Mouse (Mus musculus) liver, embryonic 12.5 days (tissue): ENCODE measurements around the gene Cd63. TPM values are rescaled to one million over a fixed set of nuclear protein-coding genes. Genes with fewer than 3 reads are reported as not detected.
A peak's percentile ranks its signal among the peaks of the same experiment; 100 is the strongest.

Experiments
- ATAC-seq: fragments of 200-750 bp; cut with Nextera tagmentation; 2 replicates; pipeline ENCODE4 v1.8.0; 2017; ENCODE audit warnings: moderate number of reproducible peaks, mild to moderate bottlenecking, moderate library complexity
- H3K27ac ChIP-seq: fragments of 300-500 bp; sonication (generic); 2 replicates; pipeline ENCODE4 v1.5.1; 2016; ENCODE audit warnings: mild to moderate bottlenecking
- H3K27me3 ChIP-seq: fragments of 300-500 bp; sonication (generic); replicated peaks from 2 replicates; pipeline ENCODE4 v1.6.1; 2016; ENCODE audit warnings: mild to moderate bottlenecking, moderate library complexity
- H3K36me3 ChIP-seq: fragments of 300-500 bp; sonication (generic); 2 replicates; pipeline ENCODE4 v1.6.1; 2016; ENCODE audit warnings: mild to moderate bottlenecking, moderate library complexity
- H3K4me1 ChIP-seq: fragments of 300-500 bp; sonication (generic); 2 replicates; pipeline ENCODE4 v1.6.1; 2016
- H3K4me2 ChIP-seq: fragments of 300-500 bp; sonication (generic); 2 replicates; pipeline ENCODE4 v1.6.1; 2016; ENCODE audit warnings: mild to moderate bottlenecking, moderate library complexity
- H3K4me3 ChIP-seq: fragments of 300-500 bp; sonication (generic); 2 replicates; pipeline ENCODE4 v1.5.1; 2016; ENCODE audit warnings: mild to moderate bottlenecking, moderate library complexity
- H3K9ac ChIP-seq: fragments of 300-500 bp; sonication (generic); 2 replicates; pipeline ENCODE4 v1.6.1; 2016; ENCODE audit warnings: mild to moderate bottlenecking, moderate library complexity
- H3K9me3 ChIP-seq: fragments of 300-500 bp; sonication (generic); replicated peaks from 2 replicates; pipeline ENCODE4 v1.6.1; 2016; ENCODE audit warnings: mild to moderate bottlenecking, moderate library complexity
- WGBS: fragments of 180-500 bp; shearing (Covaris S2); methylation state at CpG from one replicate; pipeline ENCODE4 v1.1.7; 2016; ENCODE audit not compliant: insufficient replicate concordance; 5-methylcytosine and 5-hydroxymethylcytosine counted together
- polyA plus RNA-seq: library from polyadenylated mRNA; unstranded; fragments of >200 nt; fragmentation: Nextera tagmentation; extraction: Ambion mirVana; gene quantifications from 2 replicates; pipeline ENCODE4 v1.2.1, GENCODE M21; 2016

Cd63 gene
- polyA plus RNA-seq = 127 and 129 TPM in 2 replicates

DNA sequence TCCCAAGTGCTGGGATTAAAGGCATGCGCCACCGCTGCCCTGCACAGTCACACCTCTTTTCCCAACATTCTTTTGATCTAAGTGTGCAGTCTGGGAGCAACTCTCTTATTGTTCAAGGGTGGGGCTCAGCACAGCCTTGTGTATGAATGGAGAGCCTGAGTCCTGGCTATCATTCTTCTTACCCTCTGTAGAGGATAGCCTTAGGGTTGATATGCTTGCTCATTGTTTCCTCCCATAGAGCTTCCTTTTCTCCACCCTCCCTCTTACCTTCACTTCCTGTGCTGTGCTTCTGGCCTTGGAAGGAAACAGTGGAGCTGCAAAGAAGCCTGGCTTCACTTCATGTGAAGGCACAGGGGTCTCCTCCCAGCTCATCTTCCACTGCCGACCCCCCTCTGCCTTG lies at the start of gene Cd63:
Gene Cd63 (plus strand): TSS at position 292 of the 400 bp plus-strand sequence.
- no peaks in the 10 kb centered on the region for H3K9me3 ChIP-seq
- WGBS = 72% methylated on average over 3 of the region's 3 CpGs
- H3K4me1 ChIP-seq = peaks cover 16% of the 10 kb centered on the region; the same call in 1 of the 2 replicates
- no peak within 1 kb of the TSS for H3K27ac ChIP-seq
- ATAC-seq = no peak
- H3K27me3 ChIP-seq = peaks cover 24% of the 10 kb centered on the region
- no peaks in the 10 kb centered on the region for H3K36me3 ChIP-seq
- H3K9ac ChIP-seq = no peak within 1 kb of the TSS
- H3K4me3 ChIP-seq = no peak within 1 kb of the TSS
- no peak within 1 kb of the TSS for H3K4me2 ChIP-seq

DNA sequence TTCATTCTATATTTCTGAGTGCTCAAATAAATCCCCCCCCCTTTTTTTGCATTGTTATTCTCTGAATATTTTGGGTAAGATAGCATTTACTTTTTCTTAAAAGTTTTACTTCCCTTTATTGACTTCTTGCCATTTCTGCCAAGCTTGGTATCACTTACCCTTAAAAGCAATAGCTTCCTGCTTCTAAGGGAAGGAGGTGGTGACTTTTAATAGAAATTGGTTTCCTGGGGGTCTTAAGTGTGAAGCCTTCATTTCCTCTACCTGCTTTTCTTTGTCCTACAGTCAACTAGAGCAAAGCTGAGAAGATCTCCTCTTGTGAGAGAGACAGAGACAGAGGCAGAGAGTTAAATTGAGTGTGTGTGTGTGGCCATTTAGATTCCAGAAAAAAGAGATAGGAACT lies 39.6 kb upstream of the Cd63 start:
- Histone ChIP-seq H3K9me3 (no peaks in the 10 kb centered on the region), H3K9ac (no peak overlapping the region), H3K4me1 (no peaks in the 10 kb centered on the region), H3K27ac (no peak overlapping the region), H3K4me2 (no peak overlapping the region), H3K27me3 (no peaks in the 10 kb centered on the region), H3K4me3 (no peak overlapping the region), H3K36me3 (peaks cover 70% of the 10 kb centered on the region)
- ATAC-seq = no peak

GRCm38 (mm10) chr10:128866042-128866441 lies 34.7 kb upstream of the Cd63 start:
- Histone ChIP-seq H3K9ac (no peak overlapping the region), H3K9me3 (no peaks in the 10 kb centered on the region), H3K4me2 (no peak overlapping the region), H3K36me3 (peaks cover 69% of the 10 kb centered on the region), H3K4me3 (no peak overlapping the region), H3K27me3 (no peaks in the 10 kb centered on the region), H3K4me1 (no peaks in the 10 kb centered on the region), H3K27ac (no peak overlapping the region)
- 77% methylated on average over 3 of the region's 3 CpGs for WGBS
- ATAC-seq = no peak

GRCm38 (mm10) chr10:128866518-128866917 lies 34.3 kb upstream of the Cd63 start:
- H3K9me3 ChIP-seq = no peaks in the 10 kb centered on the region
- H3K27ac ChIP-seq = no peak overlapping the region
- H3K4me3 ChIP-seq = no peak overlapping the region
- no peaks in the 10 kb centered on the region for H3K27me3 ChIP-seq
- H3K4me1 ChIP-seq = no peaks in the 10 kb centered on the region
- H3K4me2 ChIP-seq = no peak overlapping the region
- ATAC-seq = no peak
- 91% methylated on average over 1 of the region's 1 CpGs for WGBS
- H3K9ac ChIP-seq = no peak overlapping the region
- peaks cover 71% of the 10 kb centered on the region for H3K36me3 ChIP-seq

- Histone ChIP-seq H3K4me2 (no peak overlapping the region), H3K4me3 (no peak overlapping the region), H3K9me3 (no peaks in the 10 kb centered on the region), H3K27me3 (no peaks in the 10 kb centered on the region), H3K4me1 (no peaks in the 10 kb centered on the region), H3K36me3 (peaks cover 86% of the 10 kb centered on the region), H3K27ac (no peak overlapping the region), H3K9ac (no peak overlapping the region)
- ATAC-seq = no peak
- 81% methylated on average over 3 of the region's 3 CpGs for WGBS
Measured at GRCm38 (mm10) chr10:128870341-128870740, 30.4 kb upstream of the Cd63 start.

DNA sequence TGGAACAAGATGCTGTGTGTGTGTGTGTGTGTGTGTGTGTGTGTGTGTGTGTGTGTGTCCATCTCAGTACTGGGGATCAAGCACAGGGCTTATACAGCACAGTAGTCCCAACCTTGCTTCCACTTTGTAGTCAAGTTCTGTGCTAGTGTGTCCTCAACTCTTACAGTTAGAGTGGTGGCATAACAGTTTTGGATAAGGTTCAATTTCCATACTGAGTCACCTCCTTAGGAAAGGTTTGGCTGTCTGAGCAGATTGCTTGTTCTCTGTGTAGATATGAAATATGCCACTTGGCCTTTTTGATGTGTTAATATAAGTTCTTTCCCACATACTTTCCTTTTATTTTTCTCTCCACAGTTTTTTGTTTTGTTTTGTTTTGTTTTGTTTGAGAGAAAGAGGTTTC lies 22.5 kb upstream of the Cd63 start:
- no peak for ATAC-seq
- no peak overlapping the region for H3K4me3 ChIP-seq
- no peaks in the 10 kb centered on the region for H3K9me3 ChIP-seq
- no peak overlapping the region for H3K4me2 ChIP-seq
- no peak overlapping the region for H3K27ac ChIP-seq
- H3K9ac ChIP-seq = no peak overlapping the region
- H3K4me1 ChIP-seq = no peaks in the 10 kb centered on the region
- H3K36me3 ChIP-seq = peaks cover 56% of the 10 kb centered on the region
- no peaks in the 10 kb centered on the region for H3K27me3 ChIP-seq

DNA sequence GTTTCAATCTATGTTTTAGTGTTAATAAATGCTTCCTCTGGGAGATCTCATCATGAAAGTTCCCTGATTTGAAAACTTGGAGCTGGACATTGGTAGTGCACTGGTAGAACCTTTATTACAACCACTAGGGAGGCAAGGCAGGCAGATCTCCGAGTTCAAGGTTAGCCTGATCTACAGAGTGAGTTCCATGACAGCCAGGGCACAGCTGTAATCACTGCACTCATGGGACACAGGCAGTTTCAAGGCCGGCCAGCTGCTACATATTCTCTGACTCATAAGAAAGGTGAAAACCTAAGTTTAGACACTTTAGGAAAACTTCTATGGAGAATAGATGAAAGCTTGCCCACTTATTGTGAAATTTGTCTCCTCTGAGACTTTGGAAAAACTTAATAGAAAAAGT lies 22.0 kb upstream of the Cd63 start:
- no peak overlapping the region for H3K9ac ChIP-seq
- no peak overlapping the region for H3K4me2 ChIP-seq
- ATAC-seq = no peak
- H3K27me3 ChIP-seq = no peaks in the 10 kb centered on the region
- H3K27ac ChIP-seq = no peak overlapping the region
- peaks cover 51% of the 10 kb centered on the region for H3K36me3 ChIP-seq
- WGBS = 73% methylated on average over 2 of the region's 2 CpGs
- H3K9me3 ChIP-seq = no peaks in the 10 kb centered on the region
- no peaks in the 10 kb centered on the region for H3K4me1 ChIP-seq
- no peak overlapping the region for H3K4me3 ChIP-seq

DNA sequence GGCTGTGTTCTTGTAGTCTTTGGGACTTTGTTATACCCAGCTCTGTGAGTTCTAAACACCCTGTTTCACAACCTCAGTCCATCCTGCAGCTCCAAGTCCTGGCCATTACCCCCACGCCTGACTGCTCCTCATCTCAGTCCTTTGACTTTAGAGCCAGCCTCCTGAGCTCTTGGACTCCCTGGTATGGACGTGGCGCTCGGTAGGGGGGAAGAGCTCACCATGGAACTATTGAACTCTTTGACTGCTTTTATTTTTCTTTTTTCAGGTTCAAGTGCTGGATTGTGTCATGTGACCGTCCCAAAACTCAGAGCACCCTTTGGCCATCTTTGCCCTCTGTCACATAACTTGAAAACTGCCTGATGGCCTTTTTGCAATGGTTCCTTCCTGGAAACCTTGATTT lies 18.7 kb upstream of the Cd63 start:
- no peak for ATAC-seq
- H3K9me3 ChIP-seq = no peaks in the 10 kb centered on the region
- H3K36me3 ChIP-seq = peaks cover 22% of the 10 kb centered on the region
- H3K9ac ChIP-seq = no peak overlapping the region
- H3K4me1 ChIP-seq = peaks cover 15% of the 10 kb centered on the region
- WGBS = 69% methylated on average over 5 of the region's 5 CpGs
- H3K4me2 ChIP-seq = no peak overlapping the region
- H3K27me3 ChIP-seq = no peaks in the 10 kb centered on the region
- H3K4me3 ChIP-seq = no peak overlapping the region
- no peak overlapping the region for H3K27ac ChIP-seq

GRCm38 (mm10) chr10:128888941-128889827 lies 11.6 kb upstream of the Cd63 start:
- H3K27ac ChIP-seq = peak overlapping the region; percentile 27; the same call in 1 of the 2 replicates
- WGBS = 5% methylated on average over 5 of the region's 7 CpGs
- H3K4me1 ChIP-seq = peaks cover 44% of the 10 kb centered on the region
- H3K36me3 ChIP-seq = no peaks in the 10 kb centered on the region
- H3K9ac ChIP-seq = 0 out of 2 replicates have a peak overlapping the region, but pooled peaks have one; percentile 1
- H3K4me3 ChIP-seq = peak overlapping the region; percentile 20
- no peaks in the 10 kb centered on the region for H3K9me3 ChIP-seq
- peaks cover 66% of the 10 kb centered on the region for H3K27me3 ChIP-seq
- H3K4me2 ChIP-seq = peak overlapping the region; percentile 80
- peak; percentile 76 for ATAC-seq

DNA sequence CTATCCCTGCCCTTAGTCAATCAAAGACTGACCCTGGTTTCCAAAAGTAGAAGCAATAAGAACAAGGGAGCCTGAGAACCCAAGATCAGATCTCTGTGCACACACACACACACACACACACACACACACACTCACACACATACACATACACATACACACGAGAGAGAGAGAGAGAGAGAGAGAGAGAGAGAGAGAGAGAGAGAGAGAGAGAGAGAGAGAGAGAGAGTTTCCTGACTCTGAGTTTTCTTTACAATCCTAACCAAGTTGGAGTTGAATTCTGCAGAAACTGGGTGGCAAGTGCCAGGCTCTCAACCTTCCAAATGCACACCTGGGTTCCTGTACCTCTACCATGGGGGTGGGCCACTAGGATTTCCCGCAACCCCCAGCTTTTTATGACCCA lies 10.9 kb upstream of the Cd63 start:
- Histone ChIP-seq H3K27ac (peak overlapping the region; percentile 27; the same call in 1 of the 2 replicates), H3K27me3 (peaks cover 72% of the 10 kb centered on the region)
- no peak for ATAC-seq

GRCm38 (mm10) chr10:128890383-128891295 lies 10.2 kb upstream of the Cd63 start:
- Histone ChIP-seq H3K9ac (peak overlapping the region; percentile 60), H3K9me3 (no peaks in the 10 kb centered on the region), H3K27me3 (peaks cover 80% of the 10 kb centered on the region), H3K4me2 (peak overlapping the region; percentile 80), H3K4me3 (peak overlapping the region; percentile 62), H3K4me1 (peaks cover 41% of the 10 kb centered on the region), H3K27ac (peak overlapping the region; percentile 56; the same call in 1 of the 2 replicates), H3K36me3 (no peaks in the 10 kb centered on the region)
- 4% methylated on average over 40 of the region's 40 CpGs for WGBS
- 0 out of 2 replicates have a peak, but pooled peaks have one; percentile 3 for ATAC-seq

More for the DNA sequence above, 10.9 kb upstream of the Cd63 start:
- no peaks in the 10 kb centered on the region for H3K36me3 ChIP-seq
- no peaks in the 10 kb centered on the region for H3K9me3 ChIP-seq
- 50% methylated on average over 1 of the region's 2 CpGs for WGBS
- H3K4me3 ChIP-seq = peak overlapping the region; percentile 62; the same call in 1 of the 2 replicates
- no peak overlapping the region for H3K9ac ChIP-seq
- H3K4me1 ChIP-seq = peaks cover 44% of the 10 kb centered on the region
- H3K4me2 ChIP-seq = peak overlapping the region; percentile 80
